Mouse (Mus musculus) myocyte (in vitro differentiated cells): Measurements from ENCODE around the gene Fam89a.

Source experiments
- POLR2A ChIP-seq: IDR thresholded peaks from one replicate; pipeline ENCODE4 v1.6.1; 2011; ENCODE audit warnings: low read depth, mild to moderate bottlenecking, control low read depth, moderate library complexity; ENCODE audit not compliant: insufficient read length
- POLR2AphosphoS2 ChIP-seq: IDR thresholded peaks from one replicate; pipeline ENCODE4 v1.6.1; 2011; ENCODE audit warnings: low read depth, control low read depth; ENCODE audit not compliant: insufficient read length
- REST ChIP-seq: IDR thresholded peaks from one replicate; pipeline ENCODE4 v1.6.1; 2011; ENCODE audit warnings: mild to moderate bottlenecking, control low read depth, moderate library complexity; ENCODE audit not compliant: insufficient read depth, insufficient read length
- USF1 ChIP-seq: IDR thresholded peaks from one replicate; pipeline ENCODE4 v1.6.1; 2011; ENCODE audit warnings: low read depth, mild to moderate bottlenecking, control low read depth, moderate library complexity

DNA sequence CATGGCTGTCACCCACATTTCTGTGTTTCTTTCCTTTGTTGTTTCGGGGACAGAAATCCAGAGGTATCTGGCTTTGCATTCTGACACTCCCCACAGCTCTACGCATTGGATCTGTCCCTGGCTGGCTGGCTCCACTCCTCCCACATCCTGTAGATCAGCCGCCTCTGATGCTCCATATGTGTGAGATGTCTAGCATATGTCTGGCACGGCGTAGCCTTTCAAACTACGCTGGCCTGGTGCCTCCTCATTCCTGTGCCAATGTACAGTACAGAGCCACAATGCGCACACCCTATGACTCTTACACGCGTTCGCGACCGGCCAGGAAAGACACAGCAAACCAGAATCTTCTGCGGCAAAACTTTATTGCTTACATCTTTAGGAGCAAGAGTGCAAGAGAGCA is 33.0 kb upstream of the Fam89a start:
- TF ChIP-seq POLR2A (no peak), USF1 (no peak), POLR2AphosphoS2 (no peak), REST (no peak)
